Mouse (Mus musculus): ENCODE measurements at regions not wholly inside any gene's neighbourhood (a gene's known extent, or its start where the extent isn't known, plus 50 kb on each side); places are given as distances from the start of the nearest gene placed in this dataset.
A peak's percentile ranks its signal among the peaks of the same experiment; 100 is the strongest.

- no peak for DNase-seq
- intact Hi-C loops (cut with DNase I) = no loop called here
Measured at GRCm38 (mm10) chr12:9368682-9369081, 201.2 kb upstream of the Osr1 start.

GRCm38 (mm10) chr12:9401956-9402355 lies 168.0 kb upstream of the Osr1 start:
- intact Hi-C loops (cut with DNase I) = no loop called here
- DNase-seq = no peak

- DNase-seq = no peak
- intact Hi-C loops (cut with DNase I) = no loop called here
Measured at GRCm38 (mm10) chr12:9404981-9405380, 164.9 kb upstream of the Osr1 start.

GRCm38 (mm10) chr12:9419311-9419710 lies 150.6 kb upstream of the Osr1 start:
- no peak for DNase-seq
- intact Hi-C loops (cut with DNase I) = no loop called here

- intact Hi-C loops (cut with DNase I) = no loop called here
- no peak for DNase-seq
Measured at GRCm38 (mm10) chr12:9430656-9431055, 139.3 kb upstream of the Osr1 start.

GRCm38 (mm10) chr12:9438575-9439161 lies 131.2 kb upstream of the Osr1 start:
- peak; percentile 3 to 4 for DNase-seq
- intact Hi-C loops (cut with DNase I) = no loop called here

- intact Hi-C loops (cut with DNase I) = no loop called here
- peak; percentile 33 to 39 for DNase-seq
Measured at GRCm38 (mm10) chr12:9450620-9451019, 119.3 kb upstream of the Osr1 start.

GRCm38 (mm10) chr12:9460193-9460592 lies 109.7 kb upstream of the Osr1 start:
- DNase-seq = no peak
- intact Hi-C loops (cut with DNase I) = no loop called here

- intact Hi-C loops (cut with DNase I) = no loop called here
Measured at GRCm38 (mm10) chr12:9469655-9470470, 100.1 kb upstream of the Osr1 start.

GRCm38 (mm10) chr12:9475836-9476235 lies 94.1 kb upstream of the Osr1 start:
- intact Hi-C loops (cut with DNase I) = no loop called here
- DNase-seq = no peak

More at GRCm38 (mm10) chr12:9469655-9470470, 100.1 kb upstream of the Osr1 start:
- no peak for DNase-seq

GRCm38 (mm10) chr12:9478201-9478600 lies 91.7 kb upstream of the Osr1 start:
- no peak for DNase-seq
- intact Hi-C loops (cut with DNase I) = no loop called here

- intact Hi-C loops (cut with DNase I) = no loop called here
- no peak for DNase-seq
Measured at GRCm38 (mm10) chr12:9487674-9488413, 82.1 kb upstream of the Osr1 start.

GRCm38 (mm10) chr12:9513926-9514325 lies 56.0 kb upstream of the Osr1 start:
- DNase-seq = no peak
- intact Hi-C loops (cut with DNase I) = no loop called here

- no peak for DNase-seq
- intact Hi-C loops (cut with DNase I) = no loop called here
Measured at GRCm38 (mm10) chr12:9518782-9519181, 51.1 kb upstream of the Osr1 start.

GRCm38 (mm10) chr12:9519346-9519745 lies 50.6 kb upstream of the Osr1 start:
- intact Hi-C loops (cut with DNase I) = no loop called here
- no peak for DNase-seq

Data from heart, postnatal 36 days (tissue).